Mouse (Mus musculus) heart, postnatal 10 days (tissue): ENCODE measurements at regions not wholly inside any gene's neighbourhood (a gene's known extent, or its start where the extent isn't known, plus 50 kb on each side); places are given as distances from the start of the nearest gene placed in this dataset.

Experiments
- DNase-seq, 2 experiments: peaks; one replicate each; pipeline ENCODE4 v3.0.0; 2021
- intact Hi-C: fragments of 180-260 bp; cut with DNase I; formaldehyde crosslinking; loops from one replicate; pipeline ENCODE4 v1.15.1; 2025

DNA sequence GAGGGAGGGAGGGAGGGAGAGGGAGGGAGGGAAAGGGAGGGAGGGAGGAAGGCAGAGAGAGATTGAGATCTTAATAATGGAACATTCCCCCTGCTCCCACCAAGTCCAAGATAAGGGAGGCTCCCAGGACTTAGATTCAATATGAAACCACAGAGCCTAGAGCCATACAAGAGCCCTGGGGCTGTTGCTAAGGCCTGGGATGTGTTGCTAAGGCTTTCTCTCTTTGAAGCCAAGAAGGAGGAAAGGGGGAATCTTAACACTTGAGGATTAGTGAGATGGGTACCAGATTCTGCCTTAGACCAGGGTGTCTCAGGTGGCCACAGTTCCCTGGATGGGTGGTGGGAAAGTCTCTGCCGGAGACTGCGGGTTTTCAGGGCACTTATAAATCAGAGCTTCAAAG lies 64.8 kb upstream of the L3mbtl4 start:
- intact Hi-C loops, result no loop called here

GRCm38 (mm10) chr17:68210313-68211254 lies 63.0 kb upstream of the L3mbtl4 start:
- intact Hi-C loops, result no loop called here
- DNase-seq, result peak; percentile 42 to 60

More for the DNA sequence above, 64.8 kb upstream of the L3mbtl4 start:
- DNase-seq, result no peak

DNA sequence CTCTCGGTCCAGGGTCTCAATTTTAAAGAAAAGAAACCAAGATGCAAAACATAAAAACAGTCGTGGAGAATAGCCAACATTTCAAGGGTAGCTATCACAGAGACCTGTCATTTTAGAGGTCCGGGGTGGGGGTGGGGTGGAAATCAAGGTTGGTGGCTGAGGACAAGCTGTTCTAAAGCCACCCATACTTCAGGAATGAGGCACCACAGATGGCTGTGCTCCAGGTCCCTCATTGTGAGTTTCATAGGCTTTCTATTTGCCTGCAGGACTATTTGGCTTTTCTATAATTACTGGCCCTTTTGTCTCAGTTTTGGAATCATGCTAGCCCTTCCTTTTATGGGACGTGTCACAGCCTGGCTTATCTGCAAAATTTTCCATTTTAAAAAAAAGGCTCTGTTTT lies 55.4 kb upstream of the L3mbtl4 start:
- DNase-seq, result peak; percentile 15 to 27
- intact Hi-C loops, result no loop called here

GRCm38 (mm10) chr17:68223170-68223569 lies 50.4 kb upstream of the L3mbtl4 start:
- no peak for DNase-seq
- intact Hi-C loops, result no loop called here
